Mouse (Mus musculus) v-Abl transformed pro-B cells (cell line): Measurements from ENCODE around the gene Ifnar1.
"Not testable (repeated sequence)": the region's sequence is repeated elsewhere in the genome, so short reads cannot be mapped to it uniquely, and the experiment has no call there.

ENCODE experiments used
- in situ Hi-C, 2 experiments: fragments of 400-800 bp; cut with MboI; formaldehyde crosslinking; loops; one replicate each; pipeline ENCODE4 v1.15.1; 2025; ENCODE audit not compliant: unreplicated experiment in 2 of 2

Ifnar1 gene

DNA sequence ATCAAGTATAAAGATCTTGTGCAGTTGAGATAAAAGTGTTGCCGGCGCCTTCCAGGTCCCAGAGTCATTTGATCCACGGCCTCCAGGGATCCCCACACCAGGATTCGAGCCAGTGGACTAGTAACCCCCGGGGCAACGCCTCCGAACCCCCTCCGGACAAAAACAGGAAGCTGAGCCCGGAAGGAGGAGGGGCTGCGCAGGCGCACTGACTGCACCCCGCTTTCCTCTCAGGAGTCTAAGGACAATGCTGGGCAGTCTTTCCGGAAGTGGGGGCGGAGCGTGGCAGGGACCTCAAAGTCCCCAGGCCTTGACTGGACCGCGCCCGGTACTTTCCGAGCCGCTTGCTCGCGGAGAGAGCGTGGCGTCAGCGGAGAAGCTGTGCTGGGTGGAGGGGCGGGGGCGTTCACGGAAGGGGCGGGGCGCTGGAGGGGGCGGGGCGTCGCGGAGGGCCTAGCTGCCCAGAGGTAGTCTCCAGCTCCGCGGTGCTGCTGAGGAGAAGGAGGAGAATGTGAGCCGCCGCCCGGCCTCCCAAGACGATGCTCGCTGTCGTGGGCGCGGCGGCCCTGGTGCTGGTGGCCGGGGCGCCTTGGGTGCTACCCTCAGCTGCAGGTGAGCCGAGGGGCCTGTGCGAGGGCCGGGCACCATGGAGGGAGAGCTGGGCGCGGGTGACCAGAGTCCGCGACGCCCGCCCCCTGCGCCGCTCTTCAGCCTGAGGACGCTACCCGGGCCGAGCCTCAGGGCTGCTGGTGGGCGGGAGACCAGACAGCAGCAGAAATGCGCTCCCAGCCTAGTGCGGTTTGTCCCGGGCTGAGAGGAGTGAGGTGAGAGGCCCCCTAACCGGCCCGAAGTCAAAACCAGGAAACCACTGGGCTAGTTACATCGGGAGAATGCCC is at the start of gene Ifnar1:
Gene Ifnar1 (plus strand): TSS at position 431 of the 893 bp plus-strand sequence.
- in situ Hi-C loops, result loop anchor here in 1 of 2 experiments (25.0 kb wide), 1 partner anchor 448 kb away; the partner anchor contains the start of gene Paxbp1

DNA sequence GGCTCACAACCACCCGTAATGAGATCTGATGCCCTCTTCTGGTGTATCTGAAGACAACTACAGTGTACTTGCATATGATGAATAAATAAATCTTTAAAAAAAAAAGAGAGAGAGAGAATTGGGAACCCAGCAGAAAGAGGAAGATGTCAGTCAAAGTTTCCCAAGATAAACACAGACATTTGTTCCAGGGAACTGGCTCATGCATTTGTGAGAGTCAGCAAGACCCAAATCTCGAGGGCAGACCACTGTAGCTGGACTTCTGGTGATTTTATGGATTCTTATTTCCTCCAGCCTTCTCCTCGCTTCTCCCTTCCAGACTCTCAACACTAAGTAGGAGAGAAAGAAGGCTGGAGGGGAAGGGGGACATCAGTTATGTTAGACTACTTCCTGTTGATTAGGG is 47.0 kb upstream of the Ifnar1 start:
- in situ Hi-C loops, result no loop called here

DNA sequence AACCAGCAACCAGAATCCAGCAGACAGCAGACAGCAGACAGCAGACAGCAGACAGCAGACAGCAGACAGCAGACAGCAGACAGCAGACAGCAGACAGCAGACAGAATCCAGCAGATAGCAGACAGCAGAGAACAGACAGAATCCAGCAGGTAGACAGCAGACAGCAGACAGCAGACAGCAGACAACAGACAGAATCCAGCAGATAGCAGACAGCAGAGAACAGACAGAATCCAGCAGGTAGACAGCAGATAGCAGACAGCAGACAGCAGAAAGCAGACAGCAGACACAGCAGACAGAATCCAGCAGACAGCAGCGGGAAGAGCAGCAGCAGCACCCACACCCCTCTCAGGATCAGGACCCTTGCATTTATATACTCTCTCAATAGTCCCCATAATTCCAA is 46.4 kb upstream of the Ifnar1 start:
- in situ Hi-C loops, result not testable (repeated sequence)

DNA sequence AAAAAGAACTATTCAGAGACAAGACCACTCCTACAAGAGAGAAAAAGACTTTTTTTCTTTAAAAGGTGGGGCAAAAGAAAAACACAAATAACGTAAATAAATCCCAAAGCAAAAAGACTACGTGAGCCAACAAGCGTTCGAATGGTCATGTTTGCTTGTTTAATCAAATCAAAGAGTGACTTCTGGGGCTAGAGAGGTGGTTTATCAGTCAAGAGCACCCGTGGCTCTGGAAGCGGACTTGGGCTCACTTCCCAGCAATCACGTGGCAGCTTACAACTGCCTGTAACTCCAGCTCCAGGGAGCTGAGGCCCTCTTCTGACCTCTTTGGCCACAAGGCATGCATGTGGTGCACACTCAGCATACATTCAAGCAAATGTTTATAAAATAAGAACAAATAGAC is 43.7 kb upstream of the Ifnar1 start:
- in situ Hi-C loops, result no loop called here

DNA sequence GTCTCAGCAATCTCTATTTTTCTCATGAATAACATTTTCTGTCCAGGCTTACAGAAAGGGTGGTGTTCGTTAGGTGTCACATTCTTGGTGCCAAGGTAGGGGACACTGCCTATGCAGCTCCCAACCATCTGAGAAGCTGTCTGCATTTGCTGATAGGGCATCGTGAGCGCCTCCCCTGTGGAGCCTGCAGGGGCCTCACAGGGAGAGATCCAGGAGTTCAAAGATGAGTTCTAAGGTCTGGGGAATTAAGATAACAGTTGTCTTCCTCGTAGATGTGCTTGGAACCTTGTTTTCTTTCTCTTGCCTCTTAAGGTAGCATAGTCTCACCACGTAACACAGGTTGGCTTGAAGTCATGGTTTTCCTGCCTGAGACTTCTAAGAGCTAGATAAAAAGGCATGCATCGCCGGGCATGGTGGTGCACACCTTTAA is 43.2 kb upstream of the Ifnar1 start:
- in situ Hi-C loops, result no loop called here

DNA sequence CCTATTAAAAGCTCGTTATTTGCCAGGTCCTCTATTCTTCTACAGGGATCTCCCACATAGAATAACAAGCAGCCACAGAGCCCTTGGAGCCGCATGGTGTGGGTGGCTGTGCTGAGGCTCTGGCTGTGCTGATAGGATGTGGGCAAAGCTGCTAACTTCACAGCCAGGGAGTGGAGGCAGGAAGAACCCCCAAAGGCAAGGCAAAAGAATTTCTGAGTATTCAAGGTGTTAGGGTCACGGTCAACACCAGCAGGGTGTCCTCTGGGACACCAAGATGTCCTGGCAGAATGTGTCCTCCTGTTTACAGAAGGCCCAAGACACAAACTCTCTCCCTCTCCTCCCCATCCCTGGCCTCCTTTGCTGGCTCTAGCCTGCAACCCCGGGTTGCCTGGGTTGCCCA is 42.6 kb upstream of the Ifnar1 start:
- in situ Hi-C loops, result no loop called here

DNA sequence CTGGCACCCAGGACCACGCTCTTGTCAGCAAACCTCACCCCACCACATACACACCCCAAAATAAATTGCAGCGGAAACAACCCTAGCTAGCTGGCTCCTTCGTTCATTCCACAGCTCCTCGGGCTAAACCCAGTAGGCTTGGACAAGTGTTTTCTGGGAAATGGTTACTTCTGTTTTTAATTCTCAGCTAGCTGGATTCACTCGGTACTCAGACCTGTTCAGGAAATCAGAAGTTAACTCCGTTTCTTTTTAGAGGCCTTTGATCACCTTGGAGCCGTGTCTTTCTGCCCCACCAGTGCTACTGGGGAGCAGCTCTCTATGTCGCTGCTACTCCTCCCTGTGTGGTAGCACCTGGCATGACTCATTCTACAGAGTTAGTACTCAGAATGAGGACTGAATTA is 41.8 kb upstream of the Ifnar1 start:
- in situ Hi-C loops, result no loop called here

DNA sequence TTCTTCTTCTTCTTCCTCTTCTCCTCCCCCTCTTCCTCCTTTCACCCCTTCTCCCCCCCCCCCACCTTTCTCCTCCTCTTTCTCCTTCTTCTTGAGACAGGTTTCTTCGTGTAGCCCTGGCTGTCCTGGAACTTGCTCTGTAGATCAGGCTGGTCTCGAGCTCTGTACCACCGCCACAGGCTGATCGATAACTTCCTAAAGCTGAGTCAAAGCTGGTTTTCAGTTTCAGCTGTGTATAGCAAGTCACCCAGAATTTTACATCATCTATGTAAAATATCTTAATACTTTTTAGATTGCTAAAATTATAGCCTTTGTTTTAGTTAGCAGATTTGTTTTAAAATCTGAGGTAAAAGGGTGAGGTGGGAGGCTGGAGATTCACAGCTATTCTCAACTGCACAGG is 40.2 kb upstream of the Ifnar1 start:
- in situ Hi-C loops, result no loop called here

DNA sequence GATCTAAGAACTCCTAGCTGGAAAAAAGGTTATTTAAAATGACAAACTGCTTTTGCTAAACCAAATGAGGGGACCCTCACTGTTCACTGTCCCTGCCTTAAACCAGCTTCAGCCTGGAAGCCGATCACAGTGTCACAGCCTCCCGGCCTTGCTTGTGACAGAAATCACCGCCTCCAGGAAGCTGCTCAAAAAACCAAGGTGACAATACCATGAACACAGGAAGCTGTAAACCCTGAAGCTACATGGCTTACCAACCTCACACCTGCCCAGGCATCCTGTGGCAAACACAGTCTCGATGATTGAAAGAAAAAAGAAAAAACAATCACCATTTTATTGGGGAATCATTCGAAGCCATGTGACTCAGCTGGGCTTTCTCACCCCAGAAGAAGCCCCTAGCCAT is 39.5 kb upstream of the Ifnar1 start:
- in situ Hi-C loops, result no loop called here

DNA sequence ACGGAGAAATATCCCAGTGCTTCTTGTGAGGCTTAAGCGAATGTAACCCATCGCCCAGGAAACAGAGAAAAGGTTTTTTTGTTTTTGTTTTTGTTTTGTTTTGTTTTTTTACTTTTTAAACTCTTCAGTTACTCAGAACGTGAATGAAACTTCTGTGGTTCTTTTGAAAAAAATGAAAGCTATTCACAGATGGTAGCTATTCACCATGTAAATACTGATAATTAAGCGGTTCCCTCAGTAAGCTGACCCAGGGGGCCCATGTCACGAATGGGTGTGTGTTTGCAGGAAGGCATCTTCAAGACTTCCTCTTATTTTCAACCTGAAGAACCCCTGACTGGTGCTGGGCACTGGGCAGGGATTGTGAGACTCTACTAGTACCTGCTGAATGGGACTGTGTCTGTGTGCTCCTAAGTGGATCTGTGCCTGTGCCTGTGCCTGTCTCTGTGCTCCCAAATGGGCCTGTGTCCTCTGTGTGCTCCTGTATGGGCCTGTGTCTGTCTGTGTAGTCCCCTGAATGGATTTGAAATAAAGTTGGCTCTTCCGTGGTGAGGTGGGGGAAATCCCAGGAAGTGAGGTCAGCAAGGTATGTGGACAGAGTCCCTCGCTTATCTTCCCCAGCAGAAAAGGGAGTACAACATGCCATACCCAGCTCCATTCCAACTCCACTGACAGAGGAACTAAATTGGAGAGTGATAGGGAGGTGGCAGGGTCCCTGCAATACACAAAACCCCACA is 38.1 kb upstream of the Ifnar1 start:
- in situ Hi-C loops, result no loop called here

DNA sequence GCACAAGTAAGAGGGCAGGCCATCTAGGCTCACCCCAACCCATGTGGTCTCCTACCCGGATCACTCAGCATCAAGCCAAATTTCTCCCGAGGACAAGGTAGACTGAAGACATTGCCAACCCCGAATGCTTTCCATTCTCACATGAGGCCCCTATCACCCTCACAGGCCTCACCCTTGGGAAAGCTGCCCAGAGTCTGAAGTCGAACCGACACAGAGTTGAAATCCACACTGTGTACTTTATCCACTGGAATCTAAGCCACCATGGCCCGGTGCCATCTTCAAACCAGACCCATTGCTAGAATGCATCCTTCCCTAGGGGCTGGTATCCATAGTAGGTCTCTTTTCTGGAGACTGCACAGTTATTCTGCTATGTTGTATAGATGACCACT is 37.5 kb upstream of the Ifnar1 start:
- in situ Hi-C loops, result no loop called here

DNA sequence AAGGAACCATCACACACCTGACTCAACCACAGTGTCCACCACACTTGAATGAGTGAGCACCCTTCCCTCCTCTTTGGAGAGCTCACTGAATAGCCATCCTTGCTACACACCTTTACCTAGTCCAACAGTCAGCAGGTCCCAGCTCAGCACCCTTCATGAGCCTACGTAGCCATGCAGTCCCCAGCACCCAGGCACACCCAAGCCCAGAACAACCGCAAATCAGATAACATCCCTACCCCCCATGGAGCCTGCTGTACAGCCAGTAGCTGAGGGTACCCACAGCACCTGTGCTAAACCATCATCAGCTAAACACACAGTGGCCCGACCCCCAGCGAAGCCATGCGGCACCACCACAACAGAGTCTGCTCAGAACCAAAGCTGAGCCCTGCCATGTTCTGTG is 37.0 kb upstream of the Ifnar1 start:
- in situ Hi-C loops, result no loop called here

DNA sequence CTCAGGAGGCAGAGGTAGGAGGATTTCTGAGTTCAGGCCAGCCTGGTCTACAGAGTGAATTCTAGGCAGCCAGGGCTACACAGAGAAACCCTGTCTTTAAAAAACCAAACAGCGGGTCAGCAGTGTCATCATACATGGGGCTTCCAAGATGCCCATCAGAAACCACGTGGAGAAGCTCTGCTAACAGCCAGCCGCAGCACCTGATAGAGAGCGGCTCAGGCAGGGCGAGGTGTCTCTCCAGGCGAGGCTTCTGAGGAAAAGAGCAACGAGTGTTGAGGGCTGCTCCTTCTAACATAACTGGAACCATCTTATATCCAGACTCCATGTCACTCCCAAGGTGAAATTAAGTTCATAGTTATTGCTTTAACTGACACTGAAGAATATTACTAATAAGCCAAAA is 36.1 kb upstream of the Ifnar1 start:
- in situ Hi-C loops, result no loop called here

DNA sequence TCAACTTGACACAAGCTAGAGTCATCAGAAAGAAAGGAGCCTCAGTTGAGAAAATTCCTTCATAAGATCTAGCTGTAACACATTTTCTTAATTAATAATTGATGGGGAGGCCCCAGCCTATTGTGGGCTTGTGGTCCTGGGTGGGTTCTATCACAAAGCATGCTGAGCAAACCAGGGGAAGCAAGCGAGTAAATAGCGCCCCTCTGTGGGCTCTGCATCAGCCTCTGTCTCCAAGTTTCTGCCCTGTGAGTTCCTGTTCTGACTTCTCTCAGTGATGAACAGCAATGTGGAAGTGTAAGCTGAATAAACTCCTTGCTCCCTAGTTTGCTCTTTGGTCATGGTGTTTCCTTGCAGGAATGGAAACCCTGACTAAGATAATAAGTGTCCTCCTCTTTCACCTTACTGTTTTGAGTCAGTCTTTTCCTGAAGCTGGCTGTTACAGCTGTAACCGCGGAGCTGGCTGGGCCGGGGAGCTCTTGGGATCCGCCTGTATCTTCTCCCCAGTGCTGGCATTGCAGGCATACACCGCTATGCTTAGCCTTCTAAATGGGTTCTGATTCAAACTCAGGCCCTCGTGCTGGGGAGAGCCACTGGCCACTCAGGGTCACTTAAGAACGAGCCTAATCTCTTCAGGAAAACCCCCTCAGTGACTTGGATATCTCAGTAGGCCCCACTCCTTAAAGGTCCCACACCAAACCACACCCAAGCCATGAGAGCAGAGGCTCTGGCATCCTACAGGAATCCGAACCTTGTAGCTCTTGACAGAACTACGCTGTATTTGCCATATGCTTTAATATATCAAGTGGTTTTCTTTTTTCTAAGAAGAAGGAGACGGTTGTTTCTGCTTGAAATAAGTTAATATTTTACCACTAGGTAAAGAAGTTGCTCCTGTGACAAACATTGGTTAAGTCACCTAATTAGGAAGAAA is 34.6 kb upstream of the Ifnar1 start:
- in situ Hi-C loops, result loop anchor here (5.0 kb wide), 2 partner anchors 33 to 38 kb away; no protein-coding TSS in a partner anchor

DNA sequence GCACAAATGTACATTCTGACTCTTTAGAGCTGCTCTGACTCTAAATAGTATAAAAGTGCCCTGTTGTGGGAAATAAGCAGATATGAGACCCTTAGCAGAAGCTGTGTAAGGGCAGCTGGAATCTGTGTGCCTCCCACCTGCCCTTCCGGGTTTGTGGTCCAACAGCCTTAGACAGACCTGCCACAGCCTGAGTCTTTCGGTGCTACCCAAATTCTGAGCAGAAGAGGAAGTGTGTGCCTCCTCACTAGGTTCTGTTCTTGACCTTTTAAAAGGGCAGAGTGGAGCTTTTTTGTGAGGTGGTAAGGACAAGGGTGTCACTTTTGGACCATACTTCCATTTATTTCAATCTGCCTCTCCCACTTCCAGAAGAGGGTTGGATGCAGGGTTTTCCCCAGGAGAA is 33.1 kb upstream of the Ifnar1 start:
- in situ Hi-C loops, result loop anchor here (5.0 kb wide), 2 partner anchors 35 to 40 kb away; no protein-coding TSS in a partner anchor

DNA sequence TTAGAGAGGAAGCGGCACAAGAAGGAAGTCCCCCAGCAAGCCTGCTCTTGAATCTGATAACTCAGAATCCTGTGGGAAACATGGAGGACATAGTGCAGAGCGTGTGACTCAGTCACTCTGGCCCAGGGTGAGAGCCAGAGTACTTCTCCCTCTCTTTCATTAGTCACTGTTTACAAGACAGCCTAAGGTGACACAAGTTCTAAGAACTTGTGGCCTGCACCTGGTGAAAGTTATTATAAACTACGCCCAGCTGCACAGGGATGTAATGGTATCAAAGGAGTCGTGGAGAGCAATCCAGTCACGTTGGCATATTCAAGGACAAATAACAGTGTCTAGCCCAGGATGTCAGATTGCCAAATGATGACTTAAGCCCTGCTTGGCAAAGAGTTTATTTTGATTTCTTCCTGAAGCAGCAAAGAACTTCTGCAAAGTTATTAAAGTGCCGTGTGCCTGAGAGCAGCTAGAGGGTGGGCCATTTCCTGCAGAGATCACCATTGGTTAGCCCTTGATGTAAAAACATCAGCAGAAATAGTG is 32.6 kb upstream of the Ifnar1 start:
- in situ Hi-C loops, result loop anchor here (5.0 kb wide), 2 partner anchors 35 to 40 kb away; no protein-coding TSS in a partner anchor

DNA sequence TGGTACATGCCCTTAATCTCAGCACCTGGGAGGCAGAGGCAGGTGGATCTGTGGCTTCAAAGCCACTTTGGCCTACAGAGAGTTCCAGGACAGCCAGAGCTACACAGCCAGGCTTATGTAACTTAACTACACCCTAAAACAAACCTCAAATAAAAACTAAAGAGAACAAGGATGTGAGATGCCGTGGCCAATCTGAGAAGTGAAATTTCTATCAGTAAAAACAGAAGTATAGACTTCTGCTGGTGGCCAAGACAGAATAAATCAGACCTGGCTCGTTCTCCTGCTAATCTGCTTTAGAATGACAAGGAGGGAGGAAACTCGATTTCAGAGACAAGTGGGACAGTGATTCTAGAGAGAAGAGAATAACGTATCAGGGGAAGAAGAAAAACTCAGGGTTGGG is 29.2 kb upstream of the Ifnar1 start:
- in situ Hi-C loops, result no loop called here

DNA sequence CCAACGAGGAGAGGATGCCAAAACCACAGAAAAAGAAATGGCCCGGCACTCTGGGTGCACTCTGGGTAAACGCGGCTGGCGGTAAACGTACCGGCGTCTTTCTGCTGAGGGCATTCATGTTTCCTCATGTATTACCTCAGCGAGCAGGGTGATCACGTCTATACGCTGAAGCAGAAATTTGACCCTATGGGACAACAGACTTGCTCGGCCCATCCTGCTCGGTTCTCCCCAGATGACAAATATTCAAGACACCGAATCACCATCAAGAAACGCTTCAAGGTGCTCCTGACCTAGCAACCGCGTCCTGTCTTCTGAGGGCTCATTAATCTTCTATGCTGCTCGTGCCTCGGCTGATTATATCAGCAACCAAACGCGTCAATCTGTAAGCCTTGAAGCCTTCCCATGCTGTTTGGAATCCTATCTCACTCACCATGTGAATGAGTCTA is 26.7 kb upstream of the Ifnar1 start:
- in situ Hi-C loops, result no loop called here

DNA sequence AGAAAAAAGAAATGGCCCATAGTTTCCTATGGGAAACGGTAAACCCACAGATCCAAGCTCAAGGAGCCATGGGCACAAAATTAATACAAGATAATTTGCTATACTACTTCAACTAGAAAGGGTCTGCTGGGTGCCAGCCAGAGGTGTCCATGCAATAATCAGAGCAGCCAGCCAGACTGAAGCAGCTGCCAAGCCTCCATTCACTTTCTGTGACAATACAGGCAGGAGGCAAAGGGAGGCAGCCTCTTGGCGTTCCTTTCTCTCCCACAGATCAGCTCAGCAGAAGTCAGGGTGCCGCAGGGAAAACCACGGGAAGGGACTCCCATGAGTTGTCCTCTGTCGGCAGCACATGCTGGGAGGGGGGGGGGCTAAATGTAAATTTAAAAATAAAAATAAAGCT is 26.1 kb upstream of the Ifnar1 start:
- in situ Hi-C loops, result no loop called here

DNA sequence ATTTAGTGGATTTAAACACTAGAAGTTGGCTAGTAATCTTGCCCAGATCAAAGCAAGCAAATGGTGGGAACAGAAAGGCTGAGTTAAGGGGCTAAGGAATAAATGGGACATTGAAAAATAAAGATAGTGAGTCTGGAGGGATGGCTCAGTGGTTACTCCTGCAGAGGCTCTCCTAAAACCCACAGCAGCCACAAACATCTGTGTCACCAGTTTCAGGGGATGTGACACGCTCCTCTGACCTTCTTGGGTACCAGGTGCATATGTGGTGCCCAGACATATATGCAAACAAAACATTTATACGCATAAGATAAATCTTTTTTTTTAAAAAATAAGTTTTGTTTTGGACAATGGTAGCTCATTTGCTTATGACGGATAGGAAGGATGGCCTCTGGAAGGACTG is 25.6 kb upstream of the Ifnar1 start:
- in situ Hi-C loops, result no loop called here
